Mouse (Mus musculus) frontal cortex, postnatal 25 days (tissue): ENCODE measurements around the gene Ppp1r9a.

Experiments used
- DNase-seq, 2 experiments: peaks; one replicate each; pipeline ENCODE4 v3.0.0; 2022; ENCODE audit warnings: low spot score in 2 of 2

The Ppp1r9a gene

DNA sequence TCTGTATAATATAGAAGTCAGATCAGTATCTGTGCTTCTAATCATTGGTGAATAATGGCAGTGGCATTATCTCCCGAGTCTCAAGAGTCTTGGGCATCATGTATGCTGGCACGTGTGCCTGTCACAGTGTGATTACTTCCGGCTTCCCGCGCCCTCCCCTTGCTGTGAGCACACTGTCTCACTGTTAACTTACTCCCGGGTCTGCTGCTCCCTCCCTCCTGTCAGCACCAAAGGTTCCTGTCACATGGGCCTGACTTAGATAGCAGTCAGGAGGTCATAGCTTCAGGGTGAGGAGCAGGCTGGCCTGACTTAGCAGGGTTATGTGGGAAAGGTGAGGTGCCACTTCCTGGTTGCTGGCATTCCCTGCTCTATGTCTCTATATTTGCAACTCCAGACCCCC is 201.1 kb downstream of the Ppp1r9a start:
- no peak for DNase-seq

DNA sequence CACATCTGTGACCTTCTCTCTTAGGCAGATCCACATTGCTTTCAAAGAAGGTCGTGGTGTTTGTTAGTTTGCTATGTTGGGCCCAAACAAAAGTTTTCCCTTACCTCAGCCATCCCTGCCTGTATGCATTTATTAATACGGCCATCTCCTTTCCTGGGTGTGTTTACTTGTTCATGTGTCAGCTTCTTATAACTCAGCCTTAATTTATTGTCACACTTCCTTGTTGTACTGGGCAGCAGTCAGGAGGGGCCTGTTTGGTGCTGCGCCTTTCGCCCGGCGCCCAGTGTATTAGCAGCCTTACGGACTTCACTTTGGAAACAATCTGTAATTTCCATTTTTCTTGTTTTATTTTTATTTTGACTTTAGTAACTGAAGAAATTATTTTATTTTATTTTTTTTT is 201.5 kb downstream of the Ppp1r9a start:
- no peak for DNase-seq

DNA sequence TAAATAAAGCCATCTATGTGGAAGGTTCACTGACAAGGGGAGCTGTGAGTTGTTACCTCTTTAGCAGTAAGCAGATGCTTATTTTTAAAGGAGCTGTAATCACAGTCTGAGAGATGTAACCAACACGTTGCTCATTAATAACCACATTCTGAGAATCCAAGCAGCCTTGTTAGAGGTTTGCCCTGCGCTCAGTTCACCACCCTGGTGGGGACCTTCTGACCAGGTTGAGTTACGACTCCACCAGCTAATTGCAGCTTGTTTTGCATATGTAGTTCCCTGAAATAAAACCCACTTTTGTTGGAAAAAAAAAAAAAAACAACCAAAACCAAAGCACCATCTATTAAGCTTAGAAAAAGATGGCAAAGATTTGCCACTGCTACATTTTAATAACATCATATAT is 205.8 kb downstream of the Ppp1r9a start:
- DNase-seq, result no peak

DNA sequence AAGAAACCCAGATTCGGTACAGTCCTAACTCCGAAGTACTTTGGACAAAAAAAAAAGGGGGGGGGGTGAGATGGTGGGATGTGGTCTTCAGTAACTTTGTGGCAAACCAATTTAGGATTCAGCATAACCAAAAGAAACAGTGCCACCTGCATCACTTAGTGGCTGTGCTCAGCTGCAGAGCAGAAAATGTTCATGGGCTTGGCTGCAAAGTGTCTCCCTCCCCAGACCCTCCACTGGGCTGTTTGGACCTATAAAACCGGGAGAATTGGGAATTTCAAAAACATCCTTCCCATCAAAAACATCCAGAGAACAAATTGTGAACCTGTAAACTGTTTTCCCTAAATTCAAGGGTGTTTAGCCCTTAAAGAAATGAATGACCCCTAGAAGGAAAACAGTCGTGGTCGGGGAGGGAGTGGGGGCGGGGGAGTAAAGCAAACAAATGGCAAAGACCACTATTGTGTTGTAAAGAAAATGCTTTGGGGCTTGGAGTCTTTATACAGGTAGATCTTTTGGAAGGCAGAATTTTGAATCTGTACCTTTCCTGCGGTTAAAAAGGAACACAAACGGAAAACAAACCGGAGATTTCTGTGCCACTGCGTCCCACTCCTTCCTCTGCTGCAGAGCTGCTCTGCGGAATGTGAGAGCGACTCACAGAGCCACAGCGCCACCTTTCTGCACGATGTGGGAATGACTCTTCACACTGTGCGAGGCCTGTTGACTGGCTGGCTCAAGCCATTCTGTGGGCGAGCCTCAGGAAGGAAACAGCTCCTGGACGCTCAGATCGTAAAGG is 207.4 kb downstream of the Ppp1r9a start:
- DNase-seq, result peak; percentile 83 to 86

DNA sequence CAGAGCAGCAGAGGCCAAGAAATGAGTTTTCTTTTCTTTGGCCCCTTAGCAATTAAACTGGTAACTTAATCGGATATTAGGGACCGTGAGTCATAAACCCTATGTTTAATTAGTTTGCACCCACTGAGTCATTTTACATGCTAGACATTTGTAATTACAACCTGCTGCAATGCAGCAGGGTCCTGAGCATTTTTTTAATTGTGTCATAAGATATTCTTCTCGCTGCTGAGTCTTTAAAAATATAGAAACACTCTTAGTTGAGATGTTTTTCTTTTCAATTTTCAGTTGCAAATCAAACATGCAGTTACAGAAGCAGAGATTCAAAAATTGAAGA is 208.0 kb downstream of the Ppp1r9a start:
- DNase-seq, result no peak

DNA sequence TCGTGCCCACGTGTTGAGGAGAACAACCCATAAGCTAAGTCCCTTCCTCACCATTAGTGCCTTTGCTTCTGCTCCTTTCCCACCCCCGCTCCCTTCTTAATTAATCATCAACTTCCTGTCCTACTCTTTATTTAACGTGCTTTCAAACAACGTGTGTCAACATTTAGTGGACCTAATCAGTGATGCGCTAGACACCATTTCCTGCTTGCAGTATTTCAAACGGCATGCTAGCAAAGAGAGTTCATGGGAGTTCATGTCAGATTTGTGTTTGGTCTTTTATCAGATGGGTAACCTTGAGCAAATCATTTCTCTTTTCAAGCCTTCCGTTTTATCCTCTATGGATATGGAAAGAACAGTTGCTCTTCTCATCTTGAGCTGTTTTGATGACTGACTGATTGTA is 210.4 kb downstream of the Ppp1r9a start:
- DNase-seq, result no peak

DNA sequence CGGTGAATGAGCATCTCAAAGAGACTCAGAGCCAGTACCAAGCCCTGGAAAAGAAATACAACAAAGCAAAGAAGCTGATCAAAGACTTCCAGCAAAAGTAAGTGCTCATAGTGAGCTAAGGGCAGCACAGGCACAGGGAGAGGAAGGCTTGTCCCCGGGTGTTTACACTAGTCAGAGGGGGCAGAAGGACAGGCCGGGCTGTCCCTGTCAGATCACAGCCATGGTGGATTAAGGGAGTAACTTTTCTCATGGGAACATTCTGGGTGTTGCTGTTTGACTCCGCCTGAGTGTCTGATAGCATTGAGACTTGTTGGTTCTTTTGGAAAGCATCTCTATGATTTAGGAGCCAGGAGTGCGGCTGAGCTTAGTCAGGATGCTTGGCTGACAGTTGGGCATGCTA is 211.0 kb downstream of the Ppp1r9a start:
- DNase-seq, result no peak

DNA sequence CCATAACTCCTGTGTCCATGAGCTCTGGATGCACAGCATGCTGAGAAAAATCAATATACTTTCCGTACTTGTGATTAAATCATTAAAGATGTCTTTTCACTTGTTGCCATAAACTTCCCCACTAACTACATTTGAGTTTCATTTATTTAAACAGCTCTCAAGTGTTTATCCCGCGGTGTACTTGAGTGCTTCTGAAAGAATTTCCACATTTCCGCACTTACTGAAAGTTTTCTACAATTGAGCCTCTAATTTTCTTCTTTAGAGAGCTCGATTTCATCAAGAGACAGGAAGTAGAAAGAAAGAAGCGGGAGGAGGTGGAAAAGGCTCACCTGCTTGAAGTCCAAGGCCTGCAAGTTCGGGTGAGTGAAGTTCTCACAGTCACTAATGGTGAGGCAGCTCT is 212.1 kb downstream of the Ppp1r9a start:
- DNase-seq, result no peak

DNA sequence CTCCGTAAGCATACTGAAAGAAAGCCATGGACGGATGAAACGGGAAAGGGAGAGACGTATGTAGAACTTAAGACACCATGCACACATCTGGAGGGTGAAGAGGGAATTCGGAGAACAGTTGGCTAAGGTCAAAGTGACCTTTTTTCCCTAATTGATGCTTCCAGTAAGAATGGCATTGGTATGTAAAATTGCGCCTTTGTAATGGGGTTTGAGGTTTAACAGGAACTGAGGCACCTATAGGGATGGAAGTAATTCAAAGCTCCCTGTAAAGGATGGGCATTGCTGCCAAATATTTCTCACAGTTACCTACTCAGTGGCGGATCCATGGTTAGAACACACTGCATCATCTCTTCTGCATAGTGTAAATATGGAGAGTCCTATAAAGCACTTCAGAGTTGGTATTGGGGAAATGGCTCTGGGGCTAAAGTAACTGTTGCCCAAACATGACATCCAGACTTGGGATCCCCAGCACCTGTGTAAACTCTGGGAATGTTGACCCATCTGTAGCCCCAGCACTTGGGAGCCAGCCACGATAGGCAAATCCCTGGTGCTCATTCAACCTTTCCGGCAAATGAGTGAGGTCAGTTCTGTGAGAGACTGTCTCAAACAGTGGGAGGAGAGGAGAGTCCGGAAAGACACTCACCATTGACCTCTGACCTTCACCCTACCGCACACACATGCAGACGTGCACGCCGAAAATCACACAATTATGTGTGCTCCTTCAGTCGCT is 216.6 kb downstream of the Ppp1r9a start:
- no peak for DNase-seq

DNA sequence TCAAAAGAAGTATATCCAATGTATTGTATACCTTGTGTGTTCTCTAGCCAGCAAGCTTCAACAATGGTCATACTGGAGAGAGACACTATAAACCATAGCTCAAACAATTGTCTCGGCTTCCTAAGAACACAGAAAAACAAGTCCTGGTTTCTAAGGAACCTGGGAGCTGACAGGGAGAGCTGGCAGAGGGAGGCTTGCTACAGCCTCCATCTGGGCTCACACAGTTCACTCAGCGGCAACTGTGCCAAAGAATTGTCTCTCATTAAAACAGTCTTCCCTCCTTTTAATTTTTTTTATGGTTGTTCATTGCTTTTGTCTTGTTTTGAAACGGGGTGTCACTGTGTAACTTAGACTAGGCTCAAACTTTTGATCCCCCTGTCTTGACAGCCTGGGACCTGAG is 217.5 kb downstream of the Ppp1r9a start:
- no peak for DNase-seq

DNA sequence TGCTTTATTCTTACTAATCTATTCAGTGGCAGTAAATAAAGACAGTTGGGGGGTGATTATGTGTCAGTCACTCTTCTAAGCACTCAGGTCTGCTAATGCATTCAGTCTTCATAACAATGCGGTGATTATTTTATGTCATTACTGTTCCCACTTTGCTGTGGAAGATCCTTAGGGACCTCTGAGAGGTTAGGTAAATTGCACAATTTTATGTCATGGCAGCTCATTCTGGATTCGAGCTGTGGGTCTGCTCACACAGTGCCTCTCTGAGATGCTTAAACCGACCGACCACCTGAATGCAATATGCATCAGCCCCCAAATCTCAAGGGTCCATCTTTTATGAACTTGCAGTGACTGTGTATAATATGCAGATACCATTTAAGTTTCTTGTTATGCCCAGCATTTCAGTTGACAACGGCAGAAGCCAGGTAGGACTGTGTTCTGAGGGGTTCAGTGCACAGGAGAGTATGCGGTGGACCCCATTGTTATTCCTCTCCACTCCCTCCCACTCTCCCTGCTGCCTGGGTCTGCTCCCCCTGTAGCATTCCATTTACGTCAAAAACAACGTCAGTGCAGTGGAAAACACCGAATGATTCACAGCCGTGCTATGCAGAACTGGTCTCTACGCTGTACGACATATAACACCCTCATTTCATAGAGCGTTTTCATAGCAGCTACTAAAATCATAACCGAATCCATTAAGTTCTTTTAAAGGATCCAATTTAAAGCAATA is 226.8 kb downstream of the Ppp1r9a start:
- no peak for DNase-seq

DNA sequence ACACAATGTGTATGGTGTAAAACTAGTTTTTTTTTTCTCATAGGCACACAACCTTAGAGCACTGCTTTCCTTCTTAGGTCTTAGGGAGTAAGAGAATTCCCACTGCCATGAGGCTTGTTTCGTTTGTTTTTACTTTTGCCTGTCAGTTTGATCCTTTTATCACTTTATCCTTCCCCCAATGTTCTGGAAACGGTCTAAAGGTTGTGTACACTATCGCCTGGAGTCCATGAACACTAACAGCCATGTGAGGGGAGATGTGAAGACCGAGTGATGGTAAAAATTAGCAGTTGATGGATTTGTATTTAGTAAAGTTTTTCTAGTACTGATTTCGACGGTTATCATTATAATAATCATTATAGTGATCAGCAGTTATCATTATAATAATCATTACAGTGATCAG is 232.3 kb downstream of the Ppp1r9a start:
- no peak for DNase-seq

DNA sequence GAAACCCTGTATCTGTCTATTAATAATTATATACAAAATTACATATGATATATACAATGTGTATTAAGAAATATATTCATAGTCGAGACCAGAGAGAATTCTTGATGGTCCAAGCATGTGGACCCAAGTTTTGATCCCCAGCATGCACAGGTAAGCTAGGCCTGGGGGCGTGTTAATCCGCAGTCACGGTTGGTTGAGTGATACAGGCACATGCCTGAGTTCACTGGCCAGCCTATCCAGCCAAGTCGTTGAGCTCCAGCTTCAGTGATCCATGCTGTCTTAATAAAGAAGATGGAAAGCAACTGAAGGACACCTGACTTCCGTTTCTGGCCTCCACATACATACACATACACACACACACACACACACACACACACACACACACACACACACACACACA is 233.3 kb downstream of the Ppp1r9a start:
- no peak for DNase-seq

DNA sequence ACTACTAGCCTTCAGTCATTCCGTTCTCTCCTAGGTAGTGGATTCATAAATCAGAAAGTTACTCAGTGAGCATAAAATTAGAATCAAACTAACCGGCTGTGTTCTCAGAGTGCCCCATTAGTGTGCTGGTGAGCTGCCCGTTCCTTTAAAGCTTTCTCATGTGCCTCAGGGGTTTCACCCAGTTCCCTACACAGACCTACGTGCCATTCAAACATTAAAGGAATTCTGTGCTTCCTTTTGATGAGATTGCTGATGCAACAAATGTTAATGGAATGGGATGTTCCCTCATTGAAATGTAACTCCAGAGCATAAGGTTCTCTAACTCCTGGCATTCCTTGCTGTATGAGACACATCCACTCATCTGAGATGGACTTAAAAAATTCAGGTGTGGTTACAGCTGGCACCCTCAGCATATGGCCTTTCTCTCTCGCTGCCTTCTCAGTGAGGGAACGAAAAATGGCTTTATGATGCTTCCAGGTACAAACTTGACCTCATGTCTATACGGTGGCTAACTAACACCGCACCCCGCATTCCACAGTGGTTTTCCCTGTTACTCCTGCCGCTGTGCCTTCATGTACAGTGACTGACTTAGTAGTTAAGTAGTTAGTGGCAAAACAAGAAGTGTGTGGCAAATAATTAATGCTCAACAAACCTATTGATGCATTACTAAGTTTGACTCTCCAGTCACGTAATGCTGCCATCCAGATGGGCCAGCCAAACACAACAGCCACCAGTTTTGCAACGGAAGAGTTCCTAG is 236.3 kb downstream of the Ppp1r9a start:
- no peak for DNase-seq

DNA sequence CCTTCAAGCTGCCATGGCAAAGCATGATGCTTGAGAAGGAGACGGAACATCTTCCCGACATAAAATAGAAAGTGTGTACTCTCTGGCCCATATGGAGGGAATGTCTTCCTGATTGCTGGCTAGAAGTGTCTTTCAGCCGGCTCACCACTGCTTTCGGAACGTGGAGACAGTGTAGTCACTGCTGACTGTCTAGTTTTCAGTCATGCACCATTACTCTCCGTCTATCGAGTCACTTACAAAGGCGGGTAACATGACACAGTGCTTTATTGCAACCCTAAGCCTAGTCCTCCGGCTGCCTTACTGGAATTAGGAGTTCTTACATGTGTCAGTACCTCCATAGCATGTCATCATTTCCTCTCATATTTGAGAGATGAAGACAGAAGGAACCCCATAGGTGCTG is 236.9 kb downstream of the Ppp1r9a start:
- DNase-seq, result no peak

DNA sequence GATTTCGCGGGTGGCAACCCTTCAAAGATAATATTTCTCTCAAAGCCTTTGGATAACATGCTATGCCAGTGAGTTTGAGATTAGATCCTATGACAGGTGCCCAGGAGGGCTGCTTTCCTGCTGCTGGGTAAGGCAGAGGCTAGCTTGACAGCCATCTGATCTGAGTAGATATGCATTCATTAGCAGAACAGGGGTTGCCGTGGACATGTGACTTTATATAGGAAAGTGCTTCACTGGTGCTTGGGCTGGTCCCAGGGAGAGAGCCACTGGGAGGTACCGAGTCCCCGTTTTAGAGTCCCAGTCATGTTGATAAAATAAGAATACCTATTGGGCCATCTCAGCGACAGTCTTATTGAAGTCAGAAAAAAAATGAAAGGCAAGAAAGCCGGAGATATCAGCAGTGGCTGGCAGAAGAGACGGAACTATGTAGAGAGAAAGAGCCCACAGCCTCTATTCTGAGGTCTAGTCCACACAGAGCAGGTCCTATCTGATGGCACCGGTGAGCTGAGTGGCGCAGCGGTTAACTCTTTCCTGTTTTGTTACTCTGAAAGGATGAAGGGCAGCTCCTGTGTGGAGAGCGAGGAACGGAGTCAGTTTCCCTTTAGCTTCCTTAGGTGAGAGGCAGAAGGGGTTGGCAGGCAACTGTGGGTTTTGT is 244.9 kb downstream of the Ppp1r9a start:
- DNase-seq, result no peak

DNA sequence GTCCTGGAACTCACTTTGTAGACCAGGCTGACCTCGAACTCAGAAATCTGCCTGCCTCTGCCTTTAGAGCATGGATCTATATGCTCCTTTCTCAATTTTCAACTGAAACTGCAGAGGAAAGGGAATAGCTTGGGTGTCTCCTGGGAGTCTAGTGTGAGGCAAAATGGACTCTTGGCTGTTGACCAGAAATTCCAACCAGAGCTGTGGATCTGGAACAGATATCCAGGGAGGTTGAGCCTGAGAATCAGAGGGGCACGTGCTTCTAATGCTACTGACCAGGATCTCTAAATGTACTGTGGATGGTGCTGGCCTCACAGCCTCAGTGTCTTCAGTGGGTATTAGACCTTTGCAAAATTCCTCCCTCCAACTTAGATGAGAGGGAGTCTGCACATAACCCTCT is 247.2 kb downstream of the Ppp1r9a start:
- no peak for DNase-seq

DNA sequence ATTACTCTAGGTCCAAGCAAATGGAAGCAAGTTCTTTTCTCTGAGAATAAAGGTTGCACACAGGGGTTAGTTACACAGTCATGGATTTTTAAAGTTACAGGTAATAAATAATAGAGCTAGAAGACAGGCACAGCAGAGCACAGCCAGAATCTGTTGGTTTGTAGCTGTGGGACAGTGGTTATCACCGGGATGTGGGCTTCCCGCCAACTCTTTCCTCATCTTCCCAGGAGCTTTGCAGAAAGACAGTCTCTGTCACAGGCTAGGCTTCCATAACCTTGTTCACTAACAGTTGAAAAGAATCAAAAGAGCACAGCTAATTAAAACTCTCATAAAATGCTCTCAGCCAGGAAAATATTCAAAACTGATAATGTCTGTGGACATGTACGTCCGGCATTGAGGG is 248.5 kb downstream of the Ppp1r9a start:
- DNase-seq, result no peak

DNA sequence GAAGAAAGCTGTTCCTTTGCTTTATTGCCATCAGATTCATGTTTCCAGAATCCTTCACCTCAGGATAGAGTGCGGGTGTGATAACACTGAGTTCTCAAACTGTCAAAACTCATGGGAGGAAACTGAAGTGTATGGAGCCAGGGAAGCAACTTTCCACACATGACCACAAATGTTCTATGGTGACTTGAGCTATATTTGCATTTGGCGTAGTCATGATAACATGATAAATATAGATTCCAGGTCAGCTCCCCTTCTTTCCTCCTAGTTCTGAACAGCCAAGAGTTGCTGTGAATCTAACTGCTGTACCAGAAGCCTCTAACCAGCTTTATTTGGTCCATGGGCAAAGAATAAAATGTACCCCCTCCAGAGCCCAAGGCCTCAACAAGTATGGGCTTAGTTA is 249.5 kb downstream of the Ppp1r9a start:
- DNase-seq, result no peak

DNA sequence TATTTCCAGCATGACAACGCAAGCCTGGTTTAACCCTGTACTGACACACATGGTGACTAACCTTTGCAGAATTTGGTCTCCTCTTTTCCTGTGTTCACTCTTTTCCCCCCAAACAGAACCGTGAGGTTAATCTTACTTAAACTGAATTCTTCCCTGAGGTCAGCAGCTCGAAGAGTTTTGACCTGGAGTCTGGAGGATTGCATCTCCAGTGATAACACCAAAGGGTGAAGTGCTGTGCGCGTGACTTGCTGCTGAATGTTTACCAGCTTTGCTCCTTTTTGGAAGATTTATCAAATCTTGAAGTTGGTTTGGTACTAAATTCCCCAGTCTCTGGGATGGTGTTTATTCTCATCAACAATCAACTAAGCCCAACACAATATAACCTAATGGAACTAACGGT is 252.1 kb downstream of the Ppp1r9a start:
- DNase-seq, result no peak

DNA sequence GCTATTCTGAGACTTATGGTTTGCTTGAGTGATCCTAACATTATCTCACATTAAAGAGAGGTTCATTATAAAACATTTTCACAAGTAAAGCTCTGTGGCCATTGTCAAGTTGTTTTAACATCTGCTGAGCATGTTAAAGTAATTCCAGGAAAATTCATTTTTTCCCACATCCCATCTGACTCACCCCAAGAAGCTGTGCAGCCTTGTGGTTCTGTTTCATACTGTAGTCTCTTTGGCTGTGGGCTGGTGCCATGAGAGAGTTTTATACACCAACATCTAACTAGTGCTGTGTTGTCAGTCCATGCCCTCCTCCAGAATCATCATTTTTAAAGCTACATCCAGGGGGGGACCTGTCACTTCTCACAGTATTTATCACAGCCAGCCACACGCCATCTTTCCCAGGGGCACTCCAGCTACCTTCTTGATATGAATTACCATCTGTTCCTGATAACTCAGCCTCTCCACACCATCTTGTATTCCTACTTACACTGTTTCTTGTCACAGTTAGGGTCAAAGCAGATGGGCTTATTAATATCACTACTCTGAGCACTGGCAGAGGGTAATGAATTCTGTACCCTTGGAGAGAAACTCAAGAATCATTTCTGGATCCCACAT is 252.7 kb downstream of the Ppp1r9a start:
- DNase-seq, result no peak
